Mouse (Mus musculus) small intestine, adult 2 months (tissue): ENCODE measurements around the gene Map4k4.

Experiments used
- CTCF ChIP-seq: fragments of 200-500 bp; IDR thresholded peaks from 2 replicates; pipeline ENCODE4 v1.5.1; 2012; ENCODE audit warnings: low read depth, mild to moderate bottlenecking, control low read depth, inconsistent platforms, low read length, moderate library complexity, mixed read lengths; ENCODE audit not compliant: insufficient replicate concordance, insufficient read length; ENCODE audit errors: extremely low read depth
- POLR2A ChIP-seq: fragments of 200-500 bp; IDR thresholded peaks from 2 replicates; pipeline ENCODE4 v1.6.1; 2012; ENCODE audit warnings: low read depth, mild to moderate bottlenecking, control low read depth, inconsistent platforms, low read length, moderate library complexity

DNA sequence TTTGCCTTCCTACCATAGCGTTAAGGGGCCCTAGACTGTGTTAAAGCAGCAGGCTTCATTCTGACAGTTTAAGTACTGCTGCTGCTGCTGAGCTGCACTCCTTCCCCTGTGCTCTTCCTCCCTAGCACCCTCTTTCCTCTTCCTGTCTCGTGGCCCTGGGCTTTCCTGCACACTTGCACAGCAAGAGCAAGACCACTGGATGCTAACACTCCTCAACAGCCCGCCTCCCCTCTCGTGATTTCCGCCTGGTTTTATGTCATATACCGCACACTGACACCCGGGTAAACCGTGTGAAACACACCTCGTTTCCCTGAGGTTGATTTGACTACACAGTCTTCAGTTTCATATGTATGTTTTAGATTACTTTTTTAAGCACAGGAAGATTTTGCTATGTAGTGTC is 86.1 kb downstream of the Map4k4 start:
- TF ChIP-seq CTCF (no peak), POLR2A (no peak)
